Mouse (Mus musculus): Measurements from ENCODE around the gene Zbtb14.

- no peak for TF ChIP-seq CTCF (IDR thresholded peaks at IDR 0.05; ENCODE audit: low read depth)
- no peak for TF ChIP-seq EP300 (optimal IDR thresholded peaks at IDR 0.05)
Measured at GRCm38 (mm10) chr17:69421592-69421991, 38.7 kb downstream of the Zbtb14 start.

All from stomach, postnatal 0 days (tissue).